17 mouse cellular contexts compared by ENCODE assay signal in genomic region chr11:81583195-81583594, GRCm38 (mm10).
DNase-seq lines count a peak whose midpoint lies in the region; ATAC-seq and TF ChIP-seq lines count a peak whose summit lies in the region.
"Had no signal": no experiment of that assay in that cellular context is flagged by ENCODE, and none has a peak within 500 bp of the region (broad histone marks: within the 10 kb centered on the region; RNA-seq: fewer than 3 reads in every experiment).

No protein-coding gene starts in this region.

- H3K4me1 ChIP-seq in forebrain, embryonic 15.5 days: peaks cover 55% of the 10 kb centered on the region
- peaks cover 28% of the 10 kb centered on the region for H3K4me1 ChIP-seq in forebrain, embryonic 14.5 days (ENCODE audit: control insufficient read depth, insufficient read depth, low read length)
- no peaks in the 10 kb centered on the region for H3K4me1 ChIP-seq in CH12.LX (ENCODE audit: control insufficient read depth in 1 of 2, insufficient read depth in 2 of 2)
- H3K4me1 ChIP-seq: embryonic facial prominence, embryonic 13.5 days had no signal

- intact Hi-C loops in left cerebral cortex, postnatal 4 days (cut with DNase I): no loop called here
- intact Hi-C loops in left cerebral cortex, postnatal 10 days (cut with DNase I): no loop called here

- TF ChIP-seq EP300 in CH12.LX (IDR thresholded peaks at IDR 0.05; ENCODE audit: low read length): no peak

- H3K9ac ChIP-seq in forebrain, embryonic 15.5 days (replicated peaks): no peak overlapping the region
- H3K9ac ChIP-seq in forebrain, embryonic 14.5 days (ENCODE audit: low read length): no peak overlapping the region
- no peak overlapping the region for H3K9ac ChIP-seq in CH12.LX (ENCODE audit: insufficient read depth, low read depth)
- H3K9ac ChIP-seq: embryonic facial prominence, embryonic 13.5 days; forebrain, embryonic 13.5 days; heart, embryonic 13.5 days had no signal

- TF ChIP-seq RAD21 in CH12.LX (IDR thresholded peaks at IDR 0.05; ENCODE audit: low read depth, low read length): peak; percentile 24

- no peaks in the 10 kb centered on the region for H3K36me3 ChIP-seq in forebrain, embryonic 15.5 days
- H3K36me3 ChIP-seq in forebrain, embryonic 14.5 days (ENCODE audit: control insufficient read depth, insufficient read depth, low read length): no peaks in the 10 kb centered on the region
- no peaks in the 10 kb centered on the region for H3K36me3 ChIP-seq in CH12.LX (replicated peaks in 1 of 2; ENCODE audit: control insufficient read depth in 1 of 2, insufficient read depth in 1 of 2, low read length in 1 of 2)
- H3K36me3 ChIP-seq: embryonic facial prominence, embryonic 13.5 days; heart, embryonic 13.5 days had no signal

- no peaks in the 10 kb centered on the region for H3K79me2 ChIP-seq in CH12.LX (replicated peaks; ENCODE audit: control insufficient read depth, extremely low read depth, insufficient read depth, poor library complexity, severe bottlenecking)

- H3K27me3 ChIP-seq in forebrain, embryonic 15.5 days: no peaks in the 10 kb centered on the region
- no peaks in the 10 kb centered on the region for H3K27me3 ChIP-seq in forebrain, embryonic 14.5 days (replicated peaks; ENCODE audit: control insufficient read depth, insufficient read depth, low read length)
- H3K27me3 ChIP-seq in CH12.LX (replicated peaks): peaks cover 66% of the 10 kb centered on the region
- H3K27me3 ChIP-seq: embryonic facial prominence, embryonic 13.5 days; forebrain, embryonic 13.5 days had no signal

- ATAC-seq in forebrain, embryonic 15.5 days (replicated peaks): no peak
- no peak for ATAC-seq in forebrain, embryonic 14.5 days
- ATAC-seq: forebrain, embryonic 13.5 days had no signal

- dilution Hi-C loops in CH12.LX (cut with MboI; ENCODE audit: extremely low pct_ligation_motif_present, extremely low pct_unique_long_range_greater_than_20kb, low sequenced_read_pairs): no loop called here

- TF ChIP-seq CTCF in CH12.LX (conservative IDR thresholded peaks at IDR 0.05 in 1 of 2, IDR thresholded peaks at IDR 0.05 in 1 of 2; ENCODE audit: low read depth in 2 of 2, low read length in 2 of 2): peak; percentile 33 to 67

- no peak for DNase-seq in forebrain, embryonic 14.5 days (ENCODE audit: low spot score)
- DNase-seq in left cerebral cortex, postnatal 4 days: peak; percentile 19
- DNase-seq in left cerebral cortex, postnatal 10 days (ENCODE audit: extremely low spot score in 1 of 2, low spot score in 2 of 2): no peak
- peak; percentile 12 for DNase-seq in CH12.LX (ENCODE audit: extremely low read depth)
- DNase-seq in brain, adult 2 months (ENCODE audit: low read depth, low spot score): peak; percentile 24
- no peak for DNase-seq in frontal cortex, postnatal 14 days (ENCODE audit: low spot score in 2 of 2)
- no peak for DNase-seq in spleen, postnatal 10 days (ENCODE audit: low spot score in 2 of 2)
- DNase-seq: adrenal gland, postnatal 36 days; cerebellum, adult 11 months; gastrocnemius, postnatal 14 days; lung, postnatal 36 days; right cerebral cortex, postnatal 25 days; thymus, postnatal 25 days had no signal

- TF ChIP-seq POLR2A in CH12.LX (IDR thresholded peaks at IDR 0.05; ENCODE audit: low read depth, low read length): no peak

- H3K27ac ChIP-seq in forebrain, embryonic 15.5 days (replicated peaks): peak overlapping the region; percentile 60
- no peak overlapping the region for H3K27ac ChIP-seq in forebrain, embryonic 14.5 days (ENCODE audit: low read depth, low read length)
- H3K27ac ChIP-seq in CH12.LX (ENCODE audit: insufficient read depth, low read depth): no peak overlapping the region
- H3K27ac ChIP-seq: embryonic facial prominence, embryonic 13.5 days; forebrain, embryonic 13.5 days; heart, embryonic 13.5 days had no signal

- H3K4me3 ChIP-seq in forebrain, embryonic 15.5 days: no peak overlapping the region
- H3K4me3 ChIP-seq in forebrain, embryonic 14.5 days (ENCODE audit: low read depth, low read length): no peak overlapping the region
- H3K4me3 ChIP-seq in CH12.LX (replicated peaks in 1 of 3; ENCODE audit: low read depth in 2 of 3, low read length in 2 of 3, poor library complexity in 1 of 3): no peak overlapping the region
- H3K4me3 ChIP-seq: embryonic facial prominence, embryonic 13.5 days; forebrain, embryonic 13.5 days; heart, embryonic 13.5 days had no signal

- 58% methylated on average over 7 of the region's 7 CpGs for WGBS in forebrain, embryonic 15.5 days
- 58% methylated on average over 7 of the region's 7 CpGs for WGBS in forebrain, embryonic 14.5 days

- H3K9me3 ChIP-seq in forebrain, embryonic 15.5 days: no peaks in the 10 kb centered on the region
- H3K9me3 ChIP-seq in forebrain, embryonic 14.5 days (replicated peaks; ENCODE audit: control insufficient read depth, low read length): no peaks in the 10 kb centered on the region
- H3K9me3 ChIP-seq in CH12.LX (replicated peaks; ENCODE audit: low read length): no peaks in the 10 kb centered on the region
- H3K9me3 ChIP-seq: embryonic facial prominence, embryonic 13.5 days; forebrain, embryonic 13.5 days; heart, embryonic 13.5 days had no signal

- no peak overlapping the region for H3K4me2 ChIP-seq in forebrain, embryonic 15.5 days (replicated peaks)
- H3K4me2 ChIP-seq in forebrain, embryonic 14.5 days (ENCODE audit: low read length): no peak overlapping the region
- no peak overlapping the region for H3K4me2 ChIP-seq in CH12.LX (ENCODE audit: insufficient read depth, low read depth, poor library complexity, severe bottlenecking)
- H3K4me2 ChIP-seq: embryonic facial prominence, embryonic 13.5 days; forebrain, embryonic 13.5 days; heart, embryonic 13.5 days had no signal

- in situ Hi-C loops in CH12.LX (cut with MboI; ENCODE audit: low pct_ligation_motif_present, low pct_unique_long_range_greater_than_20kb, low sequenced_read_pairs): no loop called here

TF ChIP-seq in CH12.LX, 34 proteins besides CTCF, POLR2A, EP300 and RAD21:
- no peak for TF ChIP-seq JUN (IDR thresholded peaks at IDR 0.05; ENCODE audit: insufficient read depth, low read depth, low read length)
- TF ChIP-seq CHD1 (IDR thresholded peaks at IDR 0.05; ENCODE audit: low read depth, low read length): no peak
- TF ChIP-seq HCFC1 (IDR thresholded peaks at IDR 0.05; ENCODE audit: low read depth, low read length): no peak
- TF ChIP-seq TBP (conservative IDR thresholded peaks at IDR 0.05; ENCODE audit: low read depth, low read length): no peak
- TF ChIP-seq MEF2A (IDR thresholded peaks at IDR 0.05; ENCODE audit: borderline replicate concordance, low read depth, low read length): no peak
- no peak for TF ChIP-seq MAZ (IDR thresholded peaks at IDR 0.05; ENCODE audit: low read depth, low read length)
- TF ChIP-seq TCF12 (IDR thresholded peaks at IDR 0.05; ENCODE audit: low read depth, low read length): no peak
- no peak for TF ChIP-seq BHLHE40 (IDR thresholded peaks at IDR 0.05; ENCODE audit: low read depth, low read length)
- no peak for TF ChIP-seq NRF1 (IDR thresholded peaks at IDR 0.05; ENCODE audit: low read depth, low read length)
- TF ChIP-seq UBTF (IDR thresholded peaks at IDR 0.05; ENCODE audit: low read depth, low read length): no peak
- TF ChIP-seq POLR2AphosphoS2 (IDR thresholded peaks at IDR 0.05; ENCODE audit: low read depth, low read length): no peak
- no peak for TF ChIP-seq E2F4 (IDR thresholded peaks at IDR 0.05; ENCODE audit: insufficient replicate concordance, low read depth, low read length)
- TF ChIP-seq NELFE (IDR thresholded peaks at IDR 0.05; ENCODE audit: low read depth, low read length): no peak
TF ChIP-seq in CH12.LX: peak in this region for 0.

Comparison
In these comparisons a context has a peak if more than half of its experiments do, and no peak if none do; other contexts are left out.
1. DNase-seq: peak in left cerebral cortex, postnatal 4 days (single experiment), CH12.LX (single experiment) and brain, adult 2 months (single experiment); none in forebrain, embryonic 14.5 days (single experiment), left cerebral cortex, postnatal 10 days (0 of 2), frontal cortex, postnatal 14 days (0 of 2) and spleen, postnatal 10 days (0 of 2).